Mouse (Mus musculus): ENCODE measurements at regions not wholly inside any gene's neighbourhood (a gene's known extent, or its start where the extent isn't known, plus 50 kb on each side); places are given as distances from the start of the nearest gene placed in this dataset.

DNA sequence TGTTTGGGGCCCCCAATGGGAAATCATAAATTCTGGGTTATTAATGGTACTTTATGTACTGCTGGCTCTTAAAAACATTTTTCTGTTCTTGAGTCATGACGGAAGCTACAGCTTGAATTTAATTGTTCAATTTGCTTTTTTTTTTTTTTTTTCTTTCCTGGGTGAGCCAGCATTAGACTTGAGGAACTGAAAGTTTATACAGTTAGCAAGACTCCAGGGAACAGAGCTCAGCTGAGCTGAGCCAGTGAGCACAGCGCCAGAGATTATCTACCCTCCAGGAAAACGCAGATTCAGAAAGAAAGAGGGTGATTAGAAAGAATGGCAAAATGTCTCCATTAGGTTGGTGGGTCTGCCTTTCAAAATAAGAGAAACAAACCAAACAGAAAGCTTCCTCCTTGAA lies 163.0 kb upstream of the Cited2 start:
- no peaks in the 10 kb centered on the region for H3K79me2 ChIP-seq (replicated peaks; ENCODE audit: control insufficient read depth, insufficient read depth, low read length)
- H3K27me3 ChIP-seq (ENCODE audit: control insufficient read depth, insufficient read depth, low read length), result no peaks in the 10 kb centered on the region
- WGBS, result 66% methylated on average over 3 of the region's 3 CpGs
- H3K27ac ChIP-seq, result peak overlapping the region; percentile 40; the same call in 1 of the 2 replicates
- no peak overlapping the region for H3K9ac ChIP-seq (ENCODE audit: low read depth, low read length)
- peak in 1 of 2 experiments; percentile 28 for DNase-seq
- peaks cover 10% of the 10 kb centered on the region for H3K4me1 ChIP-seq (ENCODE audit: control insufficient read depth, insufficient read depth, low read length)
- intact Hi-C loops (cut with DNase I), result no loop called here
- no peak for TF ChIP-seq POLR2A (IDR thresholded peaks at IDR 0.05; ENCODE audit: insufficient read depth, low read depth, low read length)
- no peaks in the 10 kb centered on the region; the same call in none of the 2 replicates for H3K36me3 ChIP-seq (ENCODE audit: control insufficient read depth, insufficient read depth, low read length)
- no peak overlapping the region for H3K4me3 ChIP-seq

DNA sequence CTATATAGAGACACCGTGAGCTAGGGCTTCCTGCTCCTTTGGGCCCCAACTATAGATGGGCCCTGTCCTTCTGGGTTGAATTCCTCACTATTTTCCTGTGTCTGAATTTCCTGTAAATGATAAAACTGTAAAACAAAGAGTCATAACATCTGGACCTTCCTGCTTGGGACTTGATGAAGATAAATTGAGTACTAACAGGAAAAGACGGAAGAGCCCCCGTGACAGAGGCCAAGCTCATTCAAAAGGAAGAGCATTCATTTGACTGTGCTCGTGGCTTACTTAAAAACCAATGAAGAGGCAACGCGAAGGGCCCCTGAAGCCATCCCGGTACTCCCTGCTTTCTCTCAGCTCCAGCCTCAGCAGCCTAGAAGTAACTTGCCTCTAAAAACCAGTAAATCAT lies 161.6 kb upstream of the Cited2 start:
- TF ChIP-seq POLR2A (IDR thresholded peaks at IDR 0.05; ENCODE audit: insufficient read depth, low read depth, low read length) (no peak), EP300 (IDR thresholded peaks at IDR 0.05; ENCODE audit: insufficient read depth, low read depth, low read length) (no peak), CTCF (IDR thresholded peaks at IDR 0.05) (no peak)
- WGBS, result 41% methylated on average over 7 of the region's 7 CpGs
- H3K4me3 ChIP-seq, result no peak overlapping the region
- H3K4me1 ChIP-seq (ENCODE audit: control insufficient read depth, insufficient read depth, low read length), result peaks cover 10% of the 10 kb centered on the region
- no peak for DNase-seq
- no peak overlapping the region for H3K27ac ChIP-seq
- H3K27me3 ChIP-seq (ENCODE audit: control insufficient read depth, insufficient read depth, low read length), result no peaks in the 10 kb centered on the region
- intact Hi-C loops (cut with DNase I), result no loop called here
- no peak overlapping the region for H3K9ac ChIP-seq (ENCODE audit: low read depth, low read length)
- no peaks in the 10 kb centered on the region; the same call in none of the 2 replicates for H3K36me3 ChIP-seq (ENCODE audit: control insufficient read depth, insufficient read depth, low read length)
- H3K79me2 ChIP-seq (replicated peaks; ENCODE audit: control insufficient read depth, insufficient read depth, low read length), result no peaks in the 10 kb centered on the region

DNA sequence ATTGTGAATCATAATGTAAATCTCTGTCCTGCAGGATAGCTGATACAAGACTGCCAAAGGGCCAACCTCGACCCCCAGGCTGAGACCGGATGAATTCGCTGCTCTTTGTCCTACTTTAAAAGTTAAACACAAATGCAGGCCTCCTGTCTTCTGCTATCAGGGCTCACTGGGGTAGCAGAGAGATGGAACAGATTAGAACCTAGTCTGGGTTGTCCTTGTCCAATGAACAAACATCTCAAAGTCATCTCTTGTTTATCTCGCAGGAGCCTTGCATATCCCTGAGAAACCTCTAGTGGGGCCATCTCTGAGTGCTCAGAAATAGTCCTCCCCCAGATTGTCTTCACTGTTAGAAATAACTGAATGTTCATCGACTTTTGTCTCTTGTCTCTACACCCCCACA lies 161.0 kb upstream of the Cited2 start:
- Histone ChIP-seq H3K27ac (no peak overlapping the region), H3K27me3 (ENCODE audit: control insufficient read depth, insufficient read depth, low read length) (no peaks in the 10 kb centered on the region), H3K4me1 (ENCODE audit: control insufficient read depth, insufficient read depth, low read length) (peaks cover 10% of the 10 kb centered on the region), H3K79me2 (replicated peaks; ENCODE audit: control insufficient read depth, insufficient read depth, low read length) (no peaks in the 10 kb centered on the region), H3K9ac (ENCODE audit: low read depth, low read length) (no peak overlapping the region), H3K36me3 (ENCODE audit: control insufficient read depth, insufficient read depth, low read length) (no peaks in the 10 kb centered on the region; the same call in none of the 2 replicates), H3K4me3 (no peak overlapping the region)
- 59% methylated on average over 5 of the region's 5 CpGs for WGBS
- intact Hi-C loops (cut with DNase I), result no loop called here
- TF ChIP-seq EP300 (IDR thresholded peaks at IDR 0.05; ENCODE audit: insufficient read depth, low read depth, low read length), result no peak
- TF ChIP-seq CTCF (IDR thresholded peaks at IDR 0.05), result no peak
- TF ChIP-seq POLR2A (IDR thresholded peaks at IDR 0.05; ENCODE audit: insufficient read depth, low read depth, low read length), result no peak
- DNase-seq, result no peak

DNA sequence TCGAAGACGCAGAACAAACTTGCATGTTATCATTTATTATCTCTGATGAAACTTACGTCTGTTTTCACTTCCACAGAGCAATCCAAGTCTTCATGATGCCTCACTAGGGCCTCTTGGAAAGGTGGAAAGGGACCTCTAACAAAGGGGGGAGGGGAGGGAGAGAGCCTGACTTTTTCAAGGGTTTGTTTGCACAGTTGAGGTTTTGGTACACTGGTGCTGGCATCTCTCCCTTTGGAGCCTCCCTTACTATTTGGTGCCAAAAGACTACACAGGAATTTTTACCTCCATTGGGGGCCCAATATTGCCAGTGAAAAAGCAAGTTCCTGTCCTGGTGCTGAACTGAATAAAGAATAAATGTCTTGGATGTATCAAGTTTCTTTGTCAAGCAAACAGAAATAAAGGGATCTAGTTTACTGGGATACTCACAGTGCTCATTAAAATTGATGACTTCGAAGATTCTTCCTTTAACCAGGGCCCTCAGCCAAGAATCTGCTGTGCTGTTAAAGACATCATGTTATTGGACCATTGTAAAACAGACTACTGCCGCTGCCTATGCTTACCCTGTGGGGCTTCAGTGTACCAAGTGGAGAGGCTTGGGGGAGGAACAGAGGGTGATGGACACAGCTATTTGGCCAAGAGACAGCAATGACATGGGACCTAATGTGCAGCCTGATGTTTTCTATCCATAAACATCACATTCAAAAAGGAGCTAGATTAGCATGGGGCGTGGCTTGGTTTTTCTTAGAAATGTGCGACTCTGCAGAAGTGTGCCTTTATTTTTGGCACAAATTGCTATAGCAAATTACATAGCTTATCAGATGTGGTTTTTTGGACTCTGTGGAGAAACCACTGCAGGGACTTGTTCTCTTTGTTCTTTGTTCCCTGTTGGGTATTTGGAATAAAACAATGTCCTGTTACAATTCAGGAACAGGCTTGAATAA lies 160.3 kb upstream of the Cited2 start:
- Histone ChIP-seq H3K27me3 (ENCODE audit: control insufficient read depth, insufficient read depth, low read length) (no peaks in the 10 kb centered on the region), H3K4me1 (ENCODE audit: control insufficient read depth, insufficient read depth, low read length) (peaks cover 10% of the 10 kb centered on the region), H3K4me3 (no peak overlapping the region), H3K9ac (ENCODE audit: low read depth, low read length) (no peak overlapping the region), H3K27ac (no peak overlapping the region), H3K36me3 (ENCODE audit: control insufficient read depth, insufficient read depth, low read length) (no peaks in the 10 kb centered on the region; the same call in none of the 2 replicates), H3K79me2 (replicated peaks; ENCODE audit: control insufficient read depth, insufficient read depth, low read length) (no peaks in the 10 kb centered on the region)
- no peak for DNase-seq
- WGBS, result 40% methylated on average over 7 of the region's 7 CpGs
- no peak for TF ChIP-seq POLR2A (IDR thresholded peaks at IDR 0.05; ENCODE audit: insufficient read depth, low read depth, low read length)
- no peak for TF ChIP-seq CTCF (IDR thresholded peaks at IDR 0.05)
- no peak for TF ChIP-seq EP300 (IDR thresholded peaks at IDR 0.05; ENCODE audit: insufficient read depth, low read depth, low read length)
- intact Hi-C loops (cut with DNase I), result no loop called here

DNA sequence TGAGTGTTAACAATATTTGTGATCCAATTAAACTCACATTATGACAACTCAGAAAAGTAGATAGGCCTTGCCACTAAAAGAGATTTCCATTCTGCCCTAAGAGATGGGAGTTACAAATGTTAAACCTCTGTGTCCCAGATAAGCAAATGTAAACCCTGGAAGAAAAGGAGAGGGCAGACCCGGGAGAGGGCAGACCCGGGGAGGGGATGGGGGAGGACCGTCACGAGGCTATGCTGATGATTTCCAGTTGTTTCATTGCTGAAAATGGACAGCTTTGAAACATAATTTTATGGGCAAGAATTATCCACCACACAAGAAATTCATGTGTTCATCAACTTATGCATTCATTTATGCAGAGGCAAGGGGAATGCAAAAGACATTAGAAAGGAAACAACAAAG lies 159.7 kb upstream of the Cited2 start:
- no peak for DNase-seq
- H3K79me2 ChIP-seq (replicated peaks; ENCODE audit: control insufficient read depth, insufficient read depth, low read length), result no peaks in the 10 kb centered on the region
- H3K9ac ChIP-seq (ENCODE audit: low read depth, low read length), result no peak overlapping the region
- no peaks in the 10 kb centered on the region; the same call in none of the 2 replicates for H3K36me3 ChIP-seq (ENCODE audit: control insufficient read depth, insufficient read depth, low read length)
- intact Hi-C loops (cut with DNase I), result no loop called here
- no peak overlapping the region for H3K27ac ChIP-seq
- no peak overlapping the region for H3K4me3 ChIP-seq
- 50% methylated on average over 4 of the region's 4 CpGs for WGBS
- H3K4me1 ChIP-seq (ENCODE audit: control insufficient read depth, insufficient read depth, low read length), result peaks cover 10% of the 10 kb centered on the region
- TF ChIP-seq POLR2A (IDR thresholded peaks at IDR 0.05; ENCODE audit: insufficient read depth, low read depth, low read length) (no peak), CTCF (IDR thresholded peaks at IDR 0.05) (no peak), EP300 (IDR thresholded peaks at IDR 0.05; ENCODE audit: insufficient read depth, low read depth, low read length) (no peak)
- H3K27me3 ChIP-seq (ENCODE audit: control insufficient read depth, insufficient read depth, low read length), result no peaks in the 10 kb centered on the region

Measured in heart, adult 2 months (tissue).